Comparison of ENCODE assay signal across 20 mouse cellular contexts in genomic region chr5:104609177-104609576, GRCm38 (mm10).
"Had no signal": no experiment of that assay in that cellular context is flagged by ENCODE, and none has a peak within 500 bp of the region (broad histone marks: within the 10 kb centered on the region; RNA-seq: fewer than 3 reads in every experiment).

No protein-coding gene starts in this region.

- H3K27ac ChIP-seq: kidney, postnatal 0 days; layer of hippocampus, adult 2 months; limb, embryonic 13.5 days; liver, embryonic 12.5 days; liver, embryonic 15.5 days; lung, embryonic 15.5 days; stomach, postnatal 0 days had no signal

- H3K4me2 ChIP-seq: limb, embryonic 13.5 days; liver, embryonic 12.5 days; liver, embryonic 15.5 days; lung, embryonic 15.5 days; midbrain, embryonic 11.5 days had no signal

- H3K4me3 ChIP-seq: layer of hippocampus, adult 2 months; limb, embryonic 13.5 days; liver, embryonic 12.5 days; liver, embryonic 15.5 days; lung, embryonic 15.5 days; megakaryocyte, embryonic 14.5 days had no signal

- DNase-seq: kidney, postnatal 25 days; layer of hippocampus, adult 9-11 months; left cerebral cortex, postnatal 4 days; liver; lung, adult 18-20 months; lung, postnatal 10 days; lung, postnatal 36 days; midbrain, embryonic 14.5 days; thymus, adult 2 months; thymus, postnatal 14 days; thymus, postnatal 4 days had no signal

- H3K4me1 ChIP-seq: limb, embryonic 13.5 days; liver, embryonic 12.5 days; liver, embryonic 15.5 days; lung, embryonic 15.5 days; megakaryocyte, embryonic 14.5 days had no signal

- H3K36me3 ChIP-seq: limb, embryonic 13.5 days; liver, embryonic 12.5 days; liver, embryonic 15.5 days; lung, embryonic 15.5 days had no signal

- H3K9ac ChIP-seq: limb, embryonic 13.5 days; liver, embryonic 12.5 days; liver, embryonic 15.5 days; lung, embryonic 15.5 days had no signal

- H3K9me3 ChIP-seq: liver, embryonic 15.5 days; lung, embryonic 15.5 days; megakaryocyte, embryonic 14.5 days had no signal

- ATAC-seq: liver, embryonic 12.5 days had no signal

- H3K27me3 ChIP-seq: limb, embryonic 13.5 days; liver, embryonic 12.5 days; liver, embryonic 15.5 days; lung, embryonic 15.5 days; megakaryocyte, embryonic 14.5 days had no signal
